9 mouse cellular contexts compared by ENCODE assay signal in the genomic region with DNA sequence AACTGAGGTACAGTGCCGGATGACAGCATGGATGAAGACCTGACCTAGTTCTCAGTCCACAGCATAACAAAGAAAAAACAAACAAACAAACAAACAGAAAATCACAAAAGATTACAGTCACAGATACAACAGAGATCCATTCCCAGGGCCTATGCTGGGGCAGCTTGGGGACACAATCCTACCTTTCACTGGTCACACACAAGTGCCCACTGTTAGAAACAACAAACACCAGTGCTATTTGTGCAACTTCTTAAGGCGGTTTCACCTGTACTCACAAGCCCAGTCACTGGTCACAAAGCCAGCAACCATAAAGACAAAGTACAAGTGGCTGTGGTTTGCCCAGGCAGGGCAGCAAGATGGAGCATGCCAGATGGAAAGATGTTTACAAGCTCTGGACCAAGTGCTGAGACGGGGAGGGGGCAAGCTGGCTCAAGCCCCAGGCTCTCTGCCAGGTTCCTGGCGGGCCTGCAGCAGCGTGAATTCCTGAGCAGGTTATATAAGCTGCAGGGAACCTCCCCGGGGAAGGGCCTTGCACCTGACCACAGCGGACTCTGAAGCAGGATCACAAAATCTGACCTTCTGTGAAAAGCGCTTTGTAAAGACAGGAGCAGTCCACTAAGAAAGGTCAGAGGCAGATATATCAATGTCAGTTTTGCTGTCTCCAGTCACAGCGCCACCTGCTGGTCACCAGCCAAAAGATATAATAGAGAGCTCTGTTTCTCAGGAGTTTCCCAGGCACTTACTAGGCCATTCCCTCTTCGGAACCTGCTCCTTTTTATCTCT.
DNase-seq lines count a peak whose midpoint lies in the region; ATAC-seq and TF ChIP-seq lines count a peak whose summit lies in the region.
"Had no signal": no experiment of that assay in that cellular context is flagged by ENCODE, and none has a peak within 500 bp of the region (broad histone marks: within the 10 kb centered on the region; RNA-seq: fewer than 3 reads in every experiment).

No protein-coding gene starts in this region.

- no peak overlapping the region for H3K27ac ChIP-seq in hindbrain, embryonic 10.5 days
- H3K27ac ChIP-seq in lung, postnatal 0 days (ENCODE audit: low read length), result peak overlapping the region; percentile 26; the same call in 1 of the 2 replicates
- H3K27ac ChIP-seq: macrophage had no signal

- H3K4me2 ChIP-seq in lung, postnatal 0 days (replicated peaks; ENCODE audit: low read depth, low read length), result no peak overlapping the region

- H3K9ac ChIP-seq in lung, postnatal 0 days (replicated peaks; ENCODE audit: low read depth), result no peak overlapping the region

- peaks cover 5% of the 10 kb centered on the region; the same call in 1 of the 2 replicates for H3K36me3 ChIP-seq in hindbrain, embryonic 10.5 days
- no peaks in the 10 kb centered on the region for H3K36me3 ChIP-seq in lung, postnatal 0 days (ENCODE audit: insufficient read depth, low read length)

- no peaks in the 10 kb centered on the region for H3K27me3 ChIP-seq in hindbrain, embryonic 10.5 days (ENCODE audit: insufficient read depth, poor library complexity, severe bottlenecking)
- no peaks in the 10 kb centered on the region for H3K27me3 ChIP-seq in lung, postnatal 0 days (replicated peaks; ENCODE audit: insufficient read depth, low read length)

- no peaks in the 10 kb centered on the region for H3K9me3 ChIP-seq in hindbrain, embryonic 10.5 days
- H3K9me3 ChIP-seq in lung, postnatal 0 days (ENCODE audit: low read length), result no peaks in the 10 kb centered on the region

- 47% methylated on average over 10 of the region's 10 CpGs for WGBS in hindbrain, embryonic 10.5 days
- 25% methylated on average over 10 of the region's 10 CpGs for WGBS in lung, postnatal 0 days

- DNase-seq in NIH3T3 (ENCODE audit: low read depth), result peak; percentile 76
- peak; percentile 87 for DNase-seq in cerebellum, adult 9-11 months
- DNase-seq in frontal cortex, adult 2 months (ENCODE audit: extremely low spot score in 1 of 2, low spot score in 1 of 2), result peak; percentile 41 to 87
- peak; percentile 83 for DNase-seq in hindbrain, embryonic 10.5 days (ENCODE audit: low spot score)
- peak; percentile 74 for DNase-seq in layer of hippocampus, adult 9-10 months (ENCODE audit: low spot score)
- DNase-seq in lung, postnatal 0 days (ENCODE audit: low spot score), result peak; percentile 91
- DNase-seq in retina, embryonic 14.5 days (ENCODE audit: low spot score), result peak; percentile 89
- DNase-seq in thymus, postnatal 4 days, result peak; percentile 83

- no peak overlapping the region for H3K4me3 ChIP-seq in hindbrain, embryonic 10.5 days
- no peak overlapping the region for H3K4me3 ChIP-seq in lung, postnatal 0 days (ENCODE audit: low read depth, low read length)

- TF ChIP-seq CTCF in lung, postnatal 0 days (IDR thresholded peaks at IDR 0.05), result peak; percentile 88

- H3K4me1 ChIP-seq in hindbrain, embryonic 10.5 days (replicated peaks), result peaks cover 5% of the 10 kb centered on the region
- H3K4me1 ChIP-seq in lung, postnatal 0 days (ENCODE audit: insufficient read depth, low read depth, low read length), result peaks cover 22% of the 10 kb centered on the region; the same call in 1 of the 2 replicates

- TF ChIP-seq EP300 in lung, postnatal 0 days (IDR thresholded peaks at IDR 0.05), result 0 out of 2 replicates have a peak, but pooled peaks have one; percentile 19

- peak; percentile 56 for ATAC-seq in lung, postnatal 0 days
